Mouse (Mus musculus): ENCODE measurements around the gene Tgfb1. TPM values are rescaled to one million over a fixed set of nuclear protein-coding genes. Genes with fewer than 3 reads are reported as not detected.

Gene Tgfb1
- polyA plus RNA-seq, 1 experiment from 2014 or later = 0.21 TPM

DNA sequence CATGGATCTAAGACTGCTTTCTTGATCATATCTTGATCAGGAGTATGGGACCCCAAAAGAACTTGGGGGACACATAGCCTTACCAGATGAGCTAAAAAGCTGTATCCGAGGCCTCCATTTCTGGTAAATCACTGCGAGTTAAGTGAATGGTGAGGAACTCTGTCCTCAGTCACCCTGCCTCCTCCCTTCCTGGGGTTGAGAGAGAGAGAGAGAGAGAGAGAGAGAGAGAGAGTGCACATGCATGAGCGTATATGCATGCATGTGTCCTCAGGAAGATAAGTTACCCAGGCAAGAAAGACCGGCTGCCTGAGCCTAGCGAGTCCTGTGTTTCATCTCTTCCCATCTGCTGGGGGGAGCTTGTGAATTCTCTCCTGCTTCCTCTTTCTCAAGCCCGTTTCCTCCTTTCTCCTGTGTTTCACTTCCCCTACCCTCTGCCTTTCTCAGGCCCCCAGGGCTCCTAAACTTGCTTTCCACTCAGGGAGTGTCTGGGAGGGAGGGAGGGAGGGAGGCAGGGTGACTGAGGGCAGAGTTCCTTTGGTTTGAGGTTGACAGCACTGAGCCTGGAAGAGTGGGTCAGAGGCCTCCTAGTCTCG, 19.9 kb downstream of the Tgfb1 start:
- Histone ChIP-seq H3K36me3 (ENCODE audit: control insufficient read depth, insufficient read depth, low read length) (no peaks in the 10 kb centered on the region), H3K9me3 (replicated peaks; ENCODE audit: control insufficient read depth, low read length, poor library complexity, severe bottlenecking) (no peaks in the 10 kb centered on the region), H3K27me3 (ENCODE audit: control insufficient read depth, insufficient read depth, low read depth, low read length) (no peaks in the 10 kb centered on the region)

DNA sequence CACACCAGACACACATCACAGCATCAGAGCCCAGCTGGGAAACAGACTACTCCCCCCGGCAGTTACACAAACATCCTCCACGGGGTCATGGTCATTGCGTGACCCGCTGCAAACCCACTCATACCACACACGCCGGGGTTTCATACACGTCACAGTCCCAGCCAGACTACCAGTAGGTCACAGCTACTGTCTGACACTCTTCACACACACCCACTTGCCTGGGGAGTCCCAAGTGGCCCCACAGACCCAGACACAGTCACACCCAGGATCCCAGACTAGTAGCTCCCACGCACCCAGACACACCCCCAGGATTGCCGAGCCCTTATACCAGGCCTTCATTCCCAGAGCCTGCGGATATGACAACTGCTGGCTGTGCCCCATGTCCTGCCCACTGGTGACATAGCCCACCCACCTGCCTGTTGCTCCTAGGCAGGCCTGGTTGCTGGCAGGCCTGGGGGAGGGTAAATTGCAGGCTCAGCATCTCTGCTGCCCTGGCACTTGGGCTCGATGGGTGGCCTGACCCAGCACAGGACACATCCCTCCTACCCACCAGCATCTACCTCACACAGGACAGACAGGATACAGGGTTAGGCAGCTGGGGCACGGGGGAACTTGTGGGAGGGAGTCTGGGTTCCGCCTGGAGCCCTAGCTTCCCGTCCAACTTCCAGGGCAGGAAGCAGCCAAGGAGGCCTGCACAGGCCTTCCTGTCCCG, 20.9 kb downstream of the Tgfb1 start:
- Histone ChIP-seq H3K36me3 (ENCODE audit: control insufficient read depth, insufficient read depth, low read length) (no peaks in the 10 kb centered on the region), H3K9ac (ENCODE audit: low read depth, low read length) (no peak overlapping the region), H3K27ac (ENCODE audit: low read length) (no peak overlapping the region), H3K27me3 (ENCODE audit: control insufficient read depth, insufficient read depth, low read depth, low read length) (no peaks in the 10 kb centered on the region), H3K4me1 (ENCODE audit: control insufficient read depth, insufficient read depth, low read length) (peaks cover 14% of the 10 kb centered on the region), H3K4me2 (ENCODE audit: low read length) (no peak overlapping the region), H3K4me3 (ENCODE audit: low read depth, low read length) (no peak overlapping the region), H3K9me3 (replicated peaks; ENCODE audit: control insufficient read depth, low read length, poor library complexity, severe bottlenecking) (no peaks in the 10 kb centered on the region)
- no peak for ATAC-seq
- 66% methylated on average over 15 of the region's 15 CpGs for WGBS

More for the DNA sequence above, 19.9 kb downstream of the Tgfb1 start:
- H3K9ac ChIP-seq (ENCODE audit: low read depth, low read length) = no peak overlapping the region
- 76% methylated on average over 7 of the region's 7 CpGs for WGBS
- peaks cover 14% of the 10 kb centered on the region for H3K4me1 ChIP-seq (ENCODE audit: control insufficient read depth, insufficient read depth, low read length)
- no peak overlapping the region for H3K4me2 ChIP-seq (ENCODE audit: low read length)
- no peak overlapping the region for H3K4me3 ChIP-seq (ENCODE audit: low read depth, low read length)
- H3K27ac ChIP-seq (ENCODE audit: low read length) = no peak overlapping the region
- ATAC-seq = no peak

DNA sequence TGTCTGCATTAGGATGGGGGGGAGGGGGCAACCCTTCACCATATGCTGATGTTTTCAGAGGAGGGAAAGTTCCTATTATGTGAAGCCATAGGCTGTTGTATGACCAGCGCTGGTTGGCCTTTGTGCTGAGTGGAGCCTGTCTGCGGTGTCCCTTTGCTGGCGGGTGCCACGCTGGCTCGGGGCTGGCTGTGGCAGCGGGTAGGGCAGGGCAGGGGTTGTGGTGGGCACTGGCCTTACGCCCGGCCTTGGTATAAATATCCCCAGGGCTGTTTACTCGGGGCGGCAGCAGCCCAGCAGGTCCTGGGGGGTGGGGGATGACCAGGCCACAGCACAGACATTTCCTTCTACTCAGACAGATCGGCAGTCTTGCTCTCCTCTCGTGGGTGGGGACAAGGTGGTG, 23.2 kb downstream of the Tgfb1 start:
- H3K27me3 ChIP-seq (ENCODE audit: control insufficient read depth, insufficient read depth, low read depth, low read length) = no peaks in the 10 kb centered on the region
- H3K4me2 ChIP-seq (ENCODE audit: low read length) = no peak overlapping the region
- H3K27ac ChIP-seq (ENCODE audit: low read length) = no peak overlapping the region
- 17% methylated on average over 12 of the region's 12 CpGs for WGBS
- no peak overlapping the region for H3K4me3 ChIP-seq (ENCODE audit: low read depth, low read length)
- H3K36me3 ChIP-seq (ENCODE audit: control insufficient read depth, insufficient read depth, low read length) = peaks cover 16% of the 10 kb centered on the region
- no peaks in the 10 kb centered on the region for H3K9me3 ChIP-seq (replicated peaks; ENCODE audit: control insufficient read depth, low read length, poor library complexity, severe bottlenecking)
- peaks cover 10% of the 10 kb centered on the region for H3K4me1 ChIP-seq (ENCODE audit: control insufficient read depth, insufficient read depth, low read length)
- H3K9ac ChIP-seq (ENCODE audit: low read depth, low read length) = peak overlapping the region; percentile 55; the same call in 1 of the 2 replicates
- peak; percentile 12; the same call in 1 of the 2 replicates for ATAC-seq

DNA sequence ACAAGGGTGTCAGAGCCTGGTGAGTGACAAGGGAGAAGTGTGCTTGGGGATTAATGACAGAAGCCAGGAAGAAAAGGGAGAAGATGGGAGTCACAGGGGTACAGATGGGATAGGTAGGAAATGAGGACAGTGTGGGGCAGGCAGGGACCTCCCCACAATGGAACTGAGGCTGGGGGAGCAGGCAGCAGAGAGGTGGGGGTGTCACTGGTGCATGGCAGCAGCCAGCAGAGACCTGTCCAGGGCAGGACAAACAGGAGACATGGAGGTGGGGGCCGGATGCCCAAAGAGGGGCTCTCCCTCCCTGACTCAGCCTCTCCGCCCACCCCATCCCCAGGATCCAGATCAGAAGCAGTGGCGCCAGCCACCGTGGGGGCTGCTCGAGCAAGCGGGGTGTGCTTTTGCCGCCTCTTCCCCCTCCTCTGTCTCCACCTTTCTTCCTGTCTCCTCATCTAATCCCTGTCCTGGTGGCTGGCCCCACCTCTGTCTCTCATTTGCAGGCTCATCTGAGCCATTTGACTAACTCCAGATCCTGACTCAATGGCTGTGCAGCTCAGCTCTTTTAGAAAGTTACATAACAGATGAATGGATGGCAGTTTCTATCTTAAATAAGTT, 23.8 kb downstream of the Tgfb1 start:
- WGBS = 6% methylated on average over 7 of the region's 7 CpGs
- Histone ChIP-seq H3K9me3 (replicated peaks; ENCODE audit: control insufficient read depth, low read length, poor library complexity, severe bottlenecking) (no peaks in the 10 kb centered on the region), H3K27ac (ENCODE audit: low read length) (no peak overlapping the region), H3K4me3 (ENCODE audit: low read depth, low read length) (no peak overlapping the region), H3K36me3 (ENCODE audit: control insufficient read depth, insufficient read depth, low read length) (peaks cover 21% of the 10 kb centered on the region), H3K4me1 (ENCODE audit: control insufficient read depth, insufficient read depth, low read length) (peaks cover 10% of the 10 kb centered on the region), H3K4me2 (ENCODE audit: low read length) (no peak overlapping the region; the same call in 1 of the 2 replicates), H3K9ac (ENCODE audit: low read depth, low read length) (peak overlapping the region; percentile 55), H3K27me3 (ENCODE audit: control insufficient read depth, insufficient read depth, low read depth, low read length) (no peaks in the 10 kb centered on the region)
- ATAC-seq = peak; percentile 17; the same call in 1 of the 2 replicates

DNA sequence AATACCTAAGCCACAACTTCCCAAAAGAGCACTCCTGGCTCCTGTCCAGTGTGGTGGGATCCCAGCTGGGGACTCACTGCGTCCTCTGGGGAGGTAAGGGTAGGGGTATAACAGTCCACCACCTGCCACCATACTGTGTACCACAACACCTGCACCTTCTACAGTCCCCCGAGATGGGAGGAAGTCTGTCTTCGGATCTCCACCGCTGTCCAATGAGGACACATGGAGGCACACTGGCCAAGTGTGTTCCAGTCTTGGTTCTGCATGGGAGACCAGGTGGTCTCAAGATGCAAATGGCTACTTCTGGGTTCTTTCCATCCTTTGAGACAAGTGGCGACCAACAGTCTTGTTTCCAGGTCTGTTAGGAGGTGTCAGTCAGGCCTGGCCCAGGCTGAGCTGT, 24.4 kb downstream of the Tgfb1 start:
- Histone ChIP-seq H3K27me3 (ENCODE audit: control insufficient read depth, insufficient read depth, low read depth, low read length) (no peaks in the 10 kb centered on the region), H3K4me3 (ENCODE audit: low read depth, low read length) (no peak overlapping the region), H3K27ac (ENCODE audit: low read length) (no peak overlapping the region), H3K9me3 (replicated peaks; ENCODE audit: control insufficient read depth, low read length, poor library complexity, severe bottlenecking) (no peaks in the 10 kb centered on the region), H3K9ac (ENCODE audit: low read depth, low read length) (no peak overlapping the region), H3K4me2 (ENCODE audit: low read length) (no peak overlapping the region), H3K4me1 (ENCODE audit: control insufficient read depth, insufficient read depth, low read length) (peaks cover 10% of the 10 kb centered on the region), H3K36me3 (ENCODE audit: control insufficient read depth, insufficient read depth, low read length) (peaks cover 26% of the 10 kb centered on the region)
- 0 out of 2 replicates have a peak, but pooled peaks have one; percentile 30 for ATAC-seq
- WGBS = 66% methylated on average over 5 of the region's 5 CpGs

DNA sequence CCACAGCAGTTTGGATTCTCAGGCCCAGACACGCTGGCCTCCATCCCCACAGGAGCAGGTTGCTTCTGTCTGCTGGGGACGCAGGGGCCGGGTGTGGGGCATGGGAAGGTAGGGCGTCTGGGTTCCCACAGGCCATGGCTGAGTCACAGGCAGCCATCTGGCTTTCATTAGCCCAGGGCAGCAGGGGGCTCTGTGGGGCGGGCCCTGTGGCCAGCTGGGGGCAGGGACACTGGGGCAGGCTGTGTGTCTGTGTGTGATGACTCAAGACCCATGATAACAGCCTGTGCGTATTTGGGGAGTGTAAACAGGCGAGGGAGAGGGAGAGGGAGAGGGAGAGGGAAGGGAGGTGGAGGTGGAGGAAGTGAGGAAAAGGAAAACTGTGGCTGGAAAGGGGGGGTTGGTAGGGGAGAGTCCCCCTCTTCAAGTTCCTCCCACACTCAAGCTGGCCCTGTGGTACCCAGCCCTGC, 25.0 kb downstream of the Tgfb1 start:
- H3K9me3 ChIP-seq (replicated peaks; ENCODE audit: control insufficient read depth, low read length, poor library complexity, severe bottlenecking) = no peaks in the 10 kb centered on the region
- peaks cover 27% of the 10 kb centered on the region for H3K36me3 ChIP-seq (ENCODE audit: control insufficient read depth, insufficient read depth, low read length)
- 0 out of 2 replicates have a peak overlapping the region, but pooled peaks have one; percentile 4 for H3K9ac ChIP-seq (ENCODE audit: low read depth, low read length)
- WGBS = 38% methylated on average over 7 of the region's 7 CpGs
- peaks cover 10% of the 10 kb centered on the region for H3K4me1 ChIP-seq (ENCODE audit: control insufficient read depth, insufficient read depth, low read length)
- H3K27me3 ChIP-seq (ENCODE audit: control insufficient read depth, insufficient read depth, low read depth, low read length) = no peaks in the 10 kb centered on the region
- H3K27ac ChIP-seq (ENCODE audit: low read length) = no peak overlapping the region
- no peak overlapping the region for H3K4me2 ChIP-seq (ENCODE audit: low read length)
- no peak overlapping the region for H3K4me3 ChIP-seq (ENCODE audit: low read depth, low read length)
- ATAC-seq = no peak

DNA sequence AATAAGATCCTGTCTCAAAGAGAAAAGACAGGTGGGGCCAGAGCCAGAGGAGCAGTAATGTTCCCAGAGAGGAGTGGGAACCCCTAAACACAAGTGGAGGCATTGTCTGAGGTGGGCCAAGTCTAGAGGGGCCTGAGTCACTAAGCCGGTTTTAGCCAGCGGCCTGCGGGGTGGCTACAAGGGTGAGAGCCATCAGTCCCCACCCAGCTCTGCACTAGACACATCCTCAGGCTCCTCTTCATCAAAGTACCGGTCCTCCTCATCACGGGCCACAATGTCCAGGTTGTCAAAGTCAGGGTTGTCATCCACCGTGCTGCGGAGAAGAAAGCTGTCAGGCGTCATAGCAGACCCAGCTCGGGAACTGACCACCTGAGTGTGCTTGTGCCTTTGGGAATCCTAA, 26.0 kb downstream of the Tgfb1 start:
- H3K4me3 ChIP-seq (ENCODE audit: low read depth, low read length) = no peak overlapping the region
- peaks cover 15% of the 10 kb centered on the region for H3K4me1 ChIP-seq (ENCODE audit: control insufficient read depth, insufficient read depth, low read length)
- ATAC-seq = no peak
- no peak overlapping the region for H3K9ac ChIP-seq (ENCODE audit: low read depth, low read length)
- no peak overlapping the region for H3K4me2 ChIP-seq (ENCODE audit: low read length)
- 89% methylated on average over 9 of the region's 9 CpGs for WGBS
- no peaks in the 10 kb centered on the region for H3K9me3 ChIP-seq (replicated peaks; ENCODE audit: control insufficient read depth, low read length, poor library complexity, severe bottlenecking)
- peaks cover 27% of the 10 kb centered on the region for H3K36me3 ChIP-seq (ENCODE audit: control insufficient read depth, insufficient read depth, low read length)
- no peak overlapping the region for H3K27ac ChIP-seq (ENCODE audit: low read length)
- no peaks in the 10 kb centered on the region for H3K27me3 ChIP-seq (ENCODE audit: control insufficient read depth, insufficient read depth, low read depth, low read length)

DNA sequence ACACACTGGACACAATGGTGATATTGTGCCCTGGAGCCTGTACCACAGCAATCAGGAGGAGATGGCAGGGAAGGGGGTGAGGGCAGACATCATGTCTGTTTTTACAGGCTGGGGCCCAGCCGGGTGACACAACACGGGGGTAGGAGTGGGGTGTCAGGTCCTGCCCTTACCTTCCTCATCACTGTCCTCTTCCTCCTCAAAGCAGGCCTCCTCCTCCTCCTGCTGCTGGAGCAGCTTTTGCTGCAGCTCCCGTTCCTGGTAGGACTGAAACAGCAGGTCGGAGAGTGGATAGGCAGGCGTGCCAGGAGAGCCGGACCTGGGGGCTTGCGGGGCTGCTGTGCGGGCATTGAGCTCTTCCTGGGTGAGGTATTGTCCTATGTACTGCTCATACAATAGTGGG, 27.8 kb downstream of the Tgfb1 start:
- Histone ChIP-seq H3K9me3 (replicated peaks; ENCODE audit: control insufficient read depth, low read length, poor library complexity, severe bottlenecking) (no peaks in the 10 kb centered on the region), H3K4me2 (ENCODE audit: low read length) (no peak overlapping the region), H3K9ac (ENCODE audit: low read depth, low read length) (no peak overlapping the region), H3K4me1 (ENCODE audit: control insufficient read depth, insufficient read depth, low read length) (peaks cover 26% of the 10 kb centered on the region), H3K27ac (ENCODE audit: low read length) (no peak overlapping the region), H3K36me3 (ENCODE audit: control insufficient read depth, insufficient read depth, low read length) (peaks cover 27% of the 10 kb centered on the region), H3K4me3 (ENCODE audit: low read depth, low read length) (no peak overlapping the region), H3K27me3 (ENCODE audit: control insufficient read depth, insufficient read depth, low read depth, low read length) (no peaks in the 10 kb centered on the region)
- no peak for ATAC-seq
- WGBS = 95% methylated on average over 8 of the region's 8 CpGs

DNA sequence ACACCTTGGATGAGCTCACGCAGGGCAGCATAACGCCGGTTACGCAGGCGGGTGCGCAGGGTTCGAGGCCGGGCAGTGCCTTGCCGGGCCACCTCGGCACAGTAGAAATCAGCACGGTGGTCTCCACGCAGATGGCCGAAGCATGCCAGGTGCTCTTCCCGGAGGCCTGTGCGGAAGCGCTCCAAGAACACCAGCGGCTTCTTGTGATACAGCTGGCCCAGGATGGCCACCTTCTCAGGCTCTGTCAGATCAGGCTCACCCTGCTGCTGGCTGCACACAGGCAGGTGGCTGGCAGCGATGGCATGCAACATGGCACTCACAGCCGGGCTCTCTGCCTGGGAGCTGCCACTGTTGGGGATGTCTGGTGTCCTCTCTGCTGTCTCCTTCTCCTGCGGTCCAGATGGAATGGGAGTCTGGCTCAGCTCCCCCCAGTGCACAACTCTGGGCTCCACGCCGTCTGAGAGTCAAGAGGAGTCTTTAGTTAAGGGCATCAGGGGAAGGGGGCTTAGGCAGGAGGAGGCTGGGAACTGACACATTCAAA, 29.0 kb downstream of the Tgfb1 start:
- H3K4me2 ChIP-seq (ENCODE audit: low read length) = no peak overlapping the region
- no peak for ATAC-seq
- peaks cover 17% of the 10 kb centered on the region for H3K4me1 ChIP-seq (ENCODE audit: control insufficient read depth, insufficient read depth, low read length)
- H3K9me3 ChIP-seq (replicated peaks; ENCODE audit: control insufficient read depth, low read length, poor library complexity, severe bottlenecking) = no peaks in the 10 kb centered on the region
- 95% methylated on average over 22 of the region's 22 CpGs for WGBS
- H3K27ac ChIP-seq (ENCODE audit: low read length) = no peak overlapping the region
- no peaks in the 10 kb centered on the region for H3K27me3 ChIP-seq (ENCODE audit: control insufficient read depth, insufficient read depth, low read depth, low read length)
- H3K36me3 ChIP-seq (ENCODE audit: control insufficient read depth, insufficient read depth, low read length) = peaks cover 30% of the 10 kb centered on the region
- no peak overlapping the region for H3K4me3 ChIP-seq (ENCODE audit: low read depth, low read length)
- no peak overlapping the region for H3K9ac ChIP-seq (ENCODE audit: low read depth, low read length)
